In the genomic region with DNA sequence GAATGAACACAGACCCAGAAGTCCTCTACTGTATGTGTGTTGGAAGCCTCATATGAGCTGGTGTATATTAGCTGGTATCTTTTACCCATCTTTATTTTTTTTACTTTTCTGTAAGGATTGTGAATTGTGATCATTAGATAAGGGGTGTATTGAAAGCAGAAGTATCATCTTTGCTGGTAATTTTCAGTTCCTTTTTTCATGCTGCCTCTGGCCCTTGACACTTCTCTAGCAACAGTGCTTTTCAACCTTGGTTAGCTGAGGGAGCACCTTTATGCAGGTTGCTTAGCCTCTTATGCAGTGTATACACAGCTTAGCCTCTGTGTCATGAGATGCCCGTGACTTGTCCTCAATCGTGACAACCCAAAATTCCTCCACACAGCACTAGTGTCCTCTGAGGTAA, we compare ENCODE assay signal across 15 mouse cellular contexts.
"Had no signal": no experiment of that assay in that cellular context is flagged by ENCODE, and none has a peak within 500 bp of the region (broad histone marks: within the 10 kb centered on the region; RNA-seq: fewer than 3 reads in every experiment).

No protein-coding gene starts in this region.

- ATAC-seq: liver, postnatal 0 days; midbrain, embryonic 16.5 days had no signal

- H3K4me2 ChIP-seq: kidney, embryonic 15.5 days; limb, embryonic 12.5 days; liver, embryonic 13.5 days; lung, embryonic 15.5 days; midbrain, embryonic 12.5 days; neural tube, embryonic 13.5 days had no signal

- H3K4me1 ChIP-seq: kidney, embryonic 15.5 days; liver, embryonic 13.5 days; midbrain, embryonic 12.5 days; neural tube, embryonic 13.5 days had no signal

- H3K27me3 ChIP-seq: kidney, embryonic 15.5 days; limb, embryonic 12.5 days; liver, embryonic 13.5 days; lung, embryonic 15.5 days; midbrain, embryonic 12.5 days; neural tube, embryonic 13.5 days had no signal

- H3K27ac ChIP-seq: kidney, embryonic 15.5 days; limb, embryonic 12.5 days; liver, embryonic 13.5 days; lung, embryonic 15.5 days; midbrain, embryonic 12.5 days; neural tube, embryonic 13.5 days had no signal

- H3K9ac ChIP-seq: kidney, embryonic 15.5 days; limb, embryonic 12.5 days; liver, embryonic 13.5 days; liver, postnatal 0 days; lung, embryonic 15.5 days; midbrain, embryonic 12.5 days; neural tube, embryonic 13.5 days had no signal

- DNase-seq: kidney, adult 18-20 months; kidney, postnatal 25 days; layer of hippocampus, adult 9-11 months; layer of hippocampus, postnatal 36 days; liver; liver, embryonic 13.5 days; liver, postnatal 0 days; retina, postnatal 1 day; thymus, postnatal 4 days had no signal

- H3K36me3 ChIP-seq: kidney, embryonic 15.5 days; limb, embryonic 12.5 days; liver, embryonic 13.5 days; lung, embryonic 15.5 days; midbrain, embryonic 12.5 days; neural tube, embryonic 13.5 days had no signal

- H3K9me3 ChIP-seq: kidney, embryonic 15.5 days; limb, embryonic 12.5 days; liver, embryonic 13.5 days; lung, embryonic 15.5 days; midbrain, embryonic 12.5 days; neural tube, embryonic 13.5 days had no signal

- H3K4me3 ChIP-seq: kidney, embryonic 15.5 days; limb, embryonic 12.5 days; liver, embryonic 13.5 days; lung, embryonic 15.5 days; midbrain, embryonic 12.5 days; neural tube, embryonic 13.5 days had no signal
